Mouse (Mus musculus): ENCODE data around the gene Mybphl. TPM values are rescaled to one million over a fixed set of nuclear protein-coding genes. Genes with fewer than 3 reads are reported as not detected.

The Mybphl gene
- total and polyA plus RNA-seq, 2 experiments from 2014 or later: 49.3 to 90.0 TPM

- no peak for TF ChIP-seq EP300 (IDR thresholded peaks at IDR 0.05; ENCODE audit: low read depth)
- TF ChIP-seq CTCF (IDR thresholded peaks at IDR 0.05; ENCODE audit: low read depth): no peak
- Histone ChIP-seq H3K4me2 (ENCODE audit: low read depth, low read length) (no peak overlapping the region), H3K4me3 (ENCODE audit: low read depth, low read length) (no peak overlapping the region), H3K27me3 (ENCODE audit: control insufficient read depth, insufficient read depth, low read length) (no peaks in the 10 kb centered on the region), H3K4me1 (ENCODE audit: control insufficient read depth, insufficient read depth) (peaks cover 5% of the 10 kb centered on the region), H3K36me3 (replicated peaks; ENCODE audit: control insufficient read depth, insufficient read depth, low read length) (peaks cover 11% of the 10 kb centered on the region; the same call in 1 of the 2 replicates), H3K9me3 (replicated peaks; ENCODE audit: control insufficient read depth, low read length) (no peaks in the 10 kb centered on the region), H3K9ac (replicated peaks; ENCODE audit: low read depth, low read length) (no peak overlapping the region), H3K27ac (ENCODE audit: low read depth) (no peak overlapping the region)
- DNase-seq (ENCODE audit: low spot score): no peak
- 83% methylated on average over 4 of the region's 4 CpGs for WGBS
- ATAC-seq (ENCODE audit: insufficient read depth, low read depth): no peak
Observed at GRCm38 (mm10) chr3:108324837-108325236, 39.9 kb upstream of the Mybphl start.

GRCm38 (mm10) chr3:108325521-108325920 lies 39.2 kb upstream of the Mybphl start:
- DNase-seq (ENCODE audit: low spot score) (no peak), ATAC-seq (ENCODE audit: insufficient read depth, low read depth) (no peak)
- H3K4me2 ChIP-seq (ENCODE audit: low read depth, low read length): no peak overlapping the region
- no peaks in the 10 kb centered on the region for H3K27me3 ChIP-seq (ENCODE audit: control insufficient read depth, insufficient read depth, low read length)
- H3K36me3 ChIP-seq (replicated peaks; ENCODE audit: control insufficient read depth, insufficient read depth, low read length): peaks cover 11% of the 10 kb centered on the region; the same call in 1 of the 2 replicates
- no peak overlapping the region for H3K27ac ChIP-seq (ENCODE audit: low read depth)
- 0 out of 2 replicates have a peak, but pooled peaks cover 4% of the 10 kb centered on the region for H3K4me1 ChIP-seq (ENCODE audit: control insufficient read depth, insufficient read depth)
- no peak overlapping the region for H3K9ac ChIP-seq (replicated peaks; ENCODE audit: low read depth, low read length)
- H3K9me3 ChIP-seq (replicated peaks; ENCODE audit: control insufficient read depth, low read length): no peaks in the 10 kb centered on the region
- WGBS: 90% methylated on average over 9 of the region's 9 CpGs
- TF ChIP-seq EP300 (IDR thresholded peaks at IDR 0.05; ENCODE audit: low read depth): no peak
- TF ChIP-seq CTCF (IDR thresholded peaks at IDR 0.05; ENCODE audit: low read depth): no peak
- no peak overlapping the region for H3K4me3 ChIP-seq (ENCODE audit: low read depth, low read length)

GRCm38 (mm10) chr3:108327275-108327674 lies 37.4 kb upstream of the Mybphl start:
- Histone ChIP-seq H3K27me3 (ENCODE audit: control insufficient read depth, insufficient read depth, low read length) (no peaks in the 10 kb centered on the region), H3K9me3 (replicated peaks; ENCODE audit: control insufficient read depth, low read length) (no peaks in the 10 kb centered on the region), H3K27ac (ENCODE audit: low read depth) (no peak overlapping the region), H3K4me1 (ENCODE audit: control insufficient read depth, insufficient read depth) (0 out of 2 replicates have a peak, but pooled peaks cover 4% of the 10 kb centered on the region), H3K4me3 (ENCODE audit: low read depth, low read length) (no peak overlapping the region), H3K4me2 (ENCODE audit: low read depth, low read length) (no peak overlapping the region), H3K36me3 (replicated peaks; ENCODE audit: control insufficient read depth, insufficient read depth, low read length) (peaks cover 14% of the 10 kb centered on the region), H3K9ac (replicated peaks; ENCODE audit: low read depth, low read length) (no peak overlapping the region)
- TF ChIP-seq CTCF (IDR thresholded peaks at IDR 0.05; ENCODE audit: low read depth) (no peak), EP300 (IDR thresholded peaks at IDR 0.05; ENCODE audit: low read depth) (no peak)
- ATAC-seq (ENCODE audit: insufficient read depth, low read depth): no peak
- WGBS: 74% methylated on average over 8 of the region's 8 CpGs
- no peak for DNase-seq (ENCODE audit: low spot score)

GRCm38 (mm10) chr3:108327916-108328315 lies 36.8 kb upstream of the Mybphl start:
- H3K4me3 ChIP-seq (ENCODE audit: low read depth, low read length): no peak overlapping the region
- DNase-seq (ENCODE audit: low spot score): peak; percentile 25
- no peak for TF ChIP-seq CTCF (IDR thresholded peaks at IDR 0.05; ENCODE audit: low read depth)
- no peak for TF ChIP-seq EP300 (IDR thresholded peaks at IDR 0.05; ENCODE audit: low read depth)
- H3K27ac ChIP-seq (ENCODE audit: low read depth): peak overlapping the region; percentile 74
- H3K9me3 ChIP-seq (replicated peaks; ENCODE audit: control insufficient read depth, low read length): no peaks in the 10 kb centered on the region
- H3K27me3 ChIP-seq (ENCODE audit: control insufficient read depth, insufficient read depth, low read length): no peaks in the 10 kb centered on the region
- 0 out of 2 replicates have a peak, but pooled peaks cover 4% of the 10 kb centered on the region for H3K4me1 ChIP-seq (ENCODE audit: control insufficient read depth, insufficient read depth)
- WGBS: 45% methylated on average over 3 of the region's 3 CpGs
- peaks cover 20% of the 10 kb centered on the region for H3K36me3 ChIP-seq (replicated peaks; ENCODE audit: control insufficient read depth, insufficient read depth, low read length)
- H3K9ac ChIP-seq (replicated peaks; ENCODE audit: low read depth, low read length): no peak overlapping the region
- peak; percentile 28; the same call in 1 of the 2 replicates for ATAC-seq (ENCODE audit: insufficient read depth, low read depth)
- peak overlapping the region; percentile 29 for H3K4me2 ChIP-seq (ENCODE audit: low read depth, low read length)

GRCm38 (mm10) chr3:108328441-108328841 lies 36.3 kb upstream of the Mybphl start:
- TF ChIP-seq EP300 (IDR thresholded peaks at IDR 0.05; ENCODE audit: low read depth) (no peak), CTCF (IDR thresholded peaks at IDR 0.05; ENCODE audit: low read depth) (no peak)
- 0 out of 2 replicates have a peak overlapping the region, but pooled peaks have one; percentile 29 for H3K9ac ChIP-seq (replicated peaks; ENCODE audit: low read depth, low read length)
- no peaks in the 10 kb centered on the region for H3K27me3 ChIP-seq (ENCODE audit: control insufficient read depth, insufficient read depth, low read length)
- no peaks in the 10 kb centered on the region for H3K9me3 ChIP-seq (replicated peaks; ENCODE audit: control insufficient read depth, low read length)
- H3K27ac ChIP-seq (ENCODE audit: low read depth): peak overlapping the region; percentile 74
- ATAC-seq (ENCODE audit: insufficient read depth, low read depth) (peak; percentile 89), DNase-seq (ENCODE audit: low spot score) (peak; percentile 74)
- 12% methylated on average over 9 of the region's 9 CpGs for WGBS
- H3K4me3 ChIP-seq (ENCODE audit: low read depth, low read length): no peak overlapping the region
- H3K4me1 ChIP-seq (ENCODE audit: control insufficient read depth, insufficient read depth): 0 out of 2 replicates have a peak, but pooled peaks cover 4% of the 10 kb centered on the region
- H3K4me2 ChIP-seq (ENCODE audit: low read depth, low read length): peak overlapping the region; percentile 29
- H3K36me3 ChIP-seq (replicated peaks; ENCODE audit: control insufficient read depth, insufficient read depth, low read length): peaks cover 25% of the 10 kb centered on the region

- peaks cover 32% of the 10 kb centered on the region for H3K36me3 ChIP-seq (replicated peaks; ENCODE audit: control insufficient read depth, insufficient read depth, low read length)
- no peak overlapping the region for H3K4me3 ChIP-seq (ENCODE audit: low read depth, low read length)
- H3K4me2 ChIP-seq (ENCODE audit: low read depth, low read length): no peak overlapping the region
- WGBS: 93% methylated on average over 6 of the region's 6 CpGs
- TF ChIP-seq EP300 (IDR thresholded peaks at IDR 0.05; ENCODE audit: low read depth) (no peak), CTCF (IDR thresholded peaks at IDR 0.05; ENCODE audit: low read depth) (no peak)
- H3K9ac ChIP-seq (replicated peaks; ENCODE audit: low read depth, low read length): no peak overlapping the region
- no peak for ATAC-seq (ENCODE audit: insufficient read depth, low read depth)
- 0 out of 2 replicates have a peak, but pooled peaks cover 4% of the 10 kb centered on the region for H3K4me1 ChIP-seq (ENCODE audit: control insufficient read depth, insufficient read depth)
- no peaks in the 10 kb centered on the region for H3K27me3 ChIP-seq (ENCODE audit: control insufficient read depth, insufficient read depth, low read length)
- no peak for DNase-seq (ENCODE audit: low spot score)
- H3K27ac ChIP-seq (ENCODE audit: low read depth): no peak overlapping the region
- H3K9me3 ChIP-seq (replicated peaks; ENCODE audit: control insufficient read depth, low read length): no peaks in the 10 kb centered on the region
Observed at GRCm38 (mm10) chr3:108330812-108331211, 33.9 kb upstream of the Mybphl start.
